Mouse (Mus musculus) limb, embryonic 11.5 days (tissue): ENCODE measurements at regions not wholly inside any gene's neighbourhood (a gene's known extent, or its start where the extent isn't known, plus 50 kb on each side); places are given as distances from the start of the nearest gene placed in this dataset.

Source experiments
- ATAC-seq: fragments of 200-750 bp; cut with Nextera tagmentation; 2 replicates; pipeline ENCODE4 v1.8.0; 2017; ENCODE audit warnings: low read depth; ENCODE audit not compliant: insufficient number of reproducible peaks, low FRiP score, low TSS enrichment
- DNase-seq: peaks from one replicate; pipeline ENCODE4 v3.0.0-alpha.2; 2015; ENCODE audit warnings: low spot score
- H3K27ac ChIP-seq: fragments of 300-500 bp; sonication (generic); replicated peaks from 2 replicates; pipeline ENCODE4 v1.5.1; 2014; ENCODE audit warnings: low read depth, mild to moderate bottlenecking, low read length
- H3K27me3 ChIP-seq: fragments of 300-500 bp; sonication (generic); 2 replicates; pipeline ENCODE4 v1.6.1; 2014; ENCODE audit warnings: mild to moderate bottlenecking, low read length, mixed read lengths; ENCODE audit not compliant: control insufficient read depth, insufficient read depth
- H3K36me3 ChIP-seq: fragments of 300-500 bp; sonication (generic); 2 replicates; pipeline ENCODE4 v1.6.1; 2014; ENCODE audit warnings: mild to moderate bottlenecking, low read length, moderate library complexity, mixed read lengths; ENCODE audit not compliant: control insufficient read depth, insufficient read depth
- H3K4me1 ChIP-seq: fragments of 300-500 bp; sonication (generic); 2 replicates; pipeline ENCODE4 v1.6.1; 2014; ENCODE audit warnings: low read length, mixed read lengths; ENCODE audit not compliant: control insufficient read depth, insufficient read depth
- H3K4me2 ChIP-seq: fragments of 300-500 bp; sonication (generic); 2 replicates; pipeline ENCODE4 v1.6.1; 2014; ENCODE audit warnings: low read depth, mild to moderate bottlenecking, moderate library complexity; ENCODE audit not compliant: severe bottlenecking
- H3K4me3 ChIP-seq: fragments of 300-500 bp; sonication (generic); 2 replicates; pipeline ENCODE4 v1.5.1; 2014; ENCODE audit warnings: low read depth, low read length
- H3K9ac ChIP-seq: fragments of 300-500 bp; sonication (generic); 2 replicates; pipeline ENCODE4 v1.6.1; 2014; ENCODE audit warnings: mild to moderate bottlenecking, low read length
- H3K9me3 ChIP-seq: fragments of 300-500 bp; sonication (generic); 2 replicates; pipeline ENCODE4 v1.6.1; 2016; ENCODE audit warnings: low read length; ENCODE audit not compliant: control insufficient read depth
- WGBS: fragments of 180-500 bp; shearing (Covaris S2); extraction: QIAGEN DNeasy Blood & Tissue Kit; methylation state at CpG from one replicate; pipeline ENCODE4 v1.1.7; 2014; 5-methylcytosine and 5-hydroxymethylcytosine counted together

GRCm38 (mm10) chr9:101417660-101418059 lies 166.1 kb upstream of the Ppp2r3a start:
- H3K27me3 ChIP-seq = no peaks in the 10 kb centered on the region
- no peak for ATAC-seq
- H3K4me1 ChIP-seq = no peaks in the 10 kb centered on the region; the same call in 1 of the 2 replicates
- H3K36me3 ChIP-seq = no peaks in the 10 kb centered on the region
- 86% methylated on average over 2 of the region's 2 CpGs for WGBS
- no peak overlapping the region for H3K4me2 ChIP-seq
- no peaks in the 10 kb centered on the region for H3K9me3 ChIP-seq
- no peak overlapping the region for H3K9ac ChIP-seq
- H3K4me3 ChIP-seq = no peak overlapping the region
- no peak overlapping the region for H3K27ac ChIP-seq
- no peak for DNase-seq

GRCm38 (mm10) chr9:101416321-101416720 lies 164.7 kb upstream of the Ppp2r3a start:
- no peak overlapping the region for H3K4me2 ChIP-seq
- 94% methylated on average over 6 of the region's 6 CpGs for WGBS
- no peaks in the 10 kb centered on the region for H3K9me3 ChIP-seq
- H3K27ac ChIP-seq = no peak overlapping the region
- no peaks in the 10 kb centered on the region for H3K27me3 ChIP-seq
- ATAC-seq (no peak), DNase-seq (no peak)
- H3K4me3 ChIP-seq = no peak overlapping the region
- no peaks in the 10 kb centered on the region for H3K36me3 ChIP-seq
- no peak overlapping the region for H3K9ac ChIP-seq
- H3K4me1 ChIP-seq = no peaks in the 10 kb centered on the region

- Histone ChIP-seq H3K9me3 (no peaks in the 10 kb centered on the region), H3K36me3 (no peaks in the 10 kb centered on the region), H3K4me3 (no peak overlapping the region), H3K27me3 (no peaks in the 10 kb centered on the region), H3K27ac (no peak overlapping the region), H3K4me2 (no peak overlapping the region), H3K9ac (no peak overlapping the region), H3K4me1 (no peaks in the 10 kb centered on the region)
- DNase-seq (peak; percentile 12), ATAC-seq (no peak)
- 81% methylated on average over 3 of the region's 3 CpGs for WGBS
These were observed 161.6 kb upstream of the Ppp2r3a start for GRCm38 (mm10) chr9:101413071-101413633.

- Histone ChIP-seq H3K4me1 (no peaks in the 10 kb centered on the region), H3K4me2 (no peak overlapping the region), H3K4me3 (no peak overlapping the region), H3K27ac (no peak overlapping the region), H3K9me3 (no peaks in the 10 kb centered on the region), H3K27me3 (no peaks in the 10 kb centered on the region), H3K9ac (no peak overlapping the region), H3K36me3 (no peaks in the 10 kb centered on the region)
- DNase-seq (peak; percentile 14), ATAC-seq (no peak)
- 82% methylated on average over 3 of the region's 3 CpGs for WGBS
These were observed 160.4 kb upstream of the Ppp2r3a start for GRCm38 (mm10) chr9:101411951-101412350.

GRCm38 (mm10) chr9:101411532-101411880 lies 159.9 kb upstream of the Ppp2r3a start:
- ATAC-seq = no peak
- H3K4me1 ChIP-seq = no peaks in the 10 kb centered on the region
- no peaks in the 10 kb centered on the region for H3K36me3 ChIP-seq
- peak; percentile 17 for DNase-seq
- no peak overlapping the region for H3K4me2 ChIP-seq
- 82% methylated on average over 5 of the region's 5 CpGs for WGBS
- no peaks in the 10 kb centered on the region for H3K9me3 ChIP-seq
- H3K27ac ChIP-seq = no peak overlapping the region
- no peaks in the 10 kb centered on the region for H3K27me3 ChIP-seq
- no peak overlapping the region for H3K4me3 ChIP-seq
- H3K9ac ChIP-seq = no peak overlapping the region

GRCm38 (mm10) chr9:101410783-101411531 lies 159.4 kb upstream of the Ppp2r3a start:
- no peaks in the 10 kb centered on the region for H3K27me3 ChIP-seq
- H3K9me3 ChIP-seq = no peaks in the 10 kb centered on the region
- DNase-seq (peak; percentile 18), ATAC-seq (no peak)
- H3K36me3 ChIP-seq = no peaks in the 10 kb centered on the region
- no peak overlapping the region for H3K27ac ChIP-seq
- H3K4me1 ChIP-seq = no peaks in the 10 kb centered on the region
- no peak overlapping the region for H3K9ac ChIP-seq
- no peak overlapping the region for H3K4me2 ChIP-seq
- no peak overlapping the region for H3K4me3 ChIP-seq
- 79% methylated on average over 21 of the region's 21 CpGs for WGBS

GRCm38 (mm10) chr9:101410348-101410747 lies 158.8 kb upstream of the Ppp2r3a start:
- DNase-seq = peak; percentile 14
- no peak overlapping the region for H3K4me2 ChIP-seq
- ATAC-seq = no peak
- H3K36me3 ChIP-seq = no peaks in the 10 kb centered on the region
- H3K4me3 ChIP-seq = no peak overlapping the region
- no peak overlapping the region for H3K27ac ChIP-seq
- no peaks in the 10 kb centered on the region for H3K4me1 ChIP-seq
- 73% methylated on average over 3 of the region's 3 CpGs for WGBS
- H3K27me3 ChIP-seq = no peaks in the 10 kb centered on the region
- no peak overlapping the region for H3K9ac ChIP-seq
- no peaks in the 10 kb centered on the region for H3K9me3 ChIP-seq

- no peak overlapping the region for H3K4me3 ChIP-seq
- H3K9ac ChIP-seq = no peak overlapping the region
- DNase-seq = peak; percentile 5
These were observed 156.5 kb upstream of the Ppp2r3a start for GRCm38 (mm10) chr9:101408116-101408515.

More at GRCm38 (mm10) chr9:101408116-101408515, 156.5 kb upstream of the Ppp2r3a start:
- Histone ChIP-seq H3K4me2 (no peak overlapping the region), H3K36me3 (no peaks in the 10 kb centered on the region), H3K9me3 (no peaks in the 10 kb centered on the region), H3K4me1 (0 out of 2 replicates have a peak, but pooled peaks cover 3% of the 10 kb centered on the region), H3K27me3 (no peaks in the 10 kb centered on the region), H3K27ac (no peak overlapping the region)
- WGBS = 97% methylated on average over 1 of the region's 1 CpGs
- ATAC-seq = no peak
